Mouse (Mus musculus): ENCODE measurements at regions not wholly inside any gene's neighbourhood (a gene's known extent, or its start where the extent isn't known, plus 50 kb on each side); places are given as distances from the start of the nearest gene placed in this dataset.
"Not testable (repeated sequence)": the region's sequence is repeated elsewhere in the genome, so short reads cannot be mapped to it uniquely, and the experiment has no call there.

DNA sequence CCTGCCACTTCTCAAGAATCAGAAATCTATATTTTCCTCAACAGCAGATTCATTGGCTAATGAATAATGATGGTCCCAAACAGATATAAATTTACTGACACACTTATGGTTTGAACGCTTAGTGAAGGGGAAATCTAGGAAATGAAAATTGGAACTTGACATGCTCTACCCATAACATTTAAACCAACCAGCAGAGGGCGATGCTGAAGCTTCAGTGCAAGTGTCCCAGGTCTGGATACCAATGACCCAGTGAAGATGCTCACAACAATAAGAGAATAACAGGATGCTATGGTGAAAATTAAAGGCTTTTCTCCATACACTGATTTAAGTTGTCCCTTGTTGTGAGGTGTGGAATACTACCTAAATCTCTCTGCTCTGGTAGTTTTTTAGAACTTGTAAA lies 236.0 kb upstream of the Rorb start:
- DNase-seq (ENCODE audit: low spot score) = peak; percentile 73

DNA sequence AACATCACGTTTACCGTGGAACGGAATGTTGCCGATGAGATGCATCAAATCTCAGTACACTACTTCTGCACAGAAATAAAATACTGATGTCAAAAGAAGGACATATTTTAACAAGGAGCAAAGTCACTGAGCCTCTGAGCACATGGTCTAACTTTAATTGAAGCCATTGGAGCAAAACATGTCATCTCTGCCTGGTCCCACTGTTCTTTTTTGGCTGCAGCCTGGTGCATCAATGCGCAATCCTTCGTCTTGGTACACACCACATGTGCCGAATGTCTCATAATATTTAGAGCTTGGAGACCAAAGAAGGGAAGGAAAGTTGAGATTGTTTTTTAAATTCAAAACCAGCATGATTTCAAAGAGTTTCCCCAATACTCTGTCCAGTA lies 233.4 kb upstream of the Rorb start:
- DNase-seq (ENCODE audit: low spot score) = no peak

DNA sequence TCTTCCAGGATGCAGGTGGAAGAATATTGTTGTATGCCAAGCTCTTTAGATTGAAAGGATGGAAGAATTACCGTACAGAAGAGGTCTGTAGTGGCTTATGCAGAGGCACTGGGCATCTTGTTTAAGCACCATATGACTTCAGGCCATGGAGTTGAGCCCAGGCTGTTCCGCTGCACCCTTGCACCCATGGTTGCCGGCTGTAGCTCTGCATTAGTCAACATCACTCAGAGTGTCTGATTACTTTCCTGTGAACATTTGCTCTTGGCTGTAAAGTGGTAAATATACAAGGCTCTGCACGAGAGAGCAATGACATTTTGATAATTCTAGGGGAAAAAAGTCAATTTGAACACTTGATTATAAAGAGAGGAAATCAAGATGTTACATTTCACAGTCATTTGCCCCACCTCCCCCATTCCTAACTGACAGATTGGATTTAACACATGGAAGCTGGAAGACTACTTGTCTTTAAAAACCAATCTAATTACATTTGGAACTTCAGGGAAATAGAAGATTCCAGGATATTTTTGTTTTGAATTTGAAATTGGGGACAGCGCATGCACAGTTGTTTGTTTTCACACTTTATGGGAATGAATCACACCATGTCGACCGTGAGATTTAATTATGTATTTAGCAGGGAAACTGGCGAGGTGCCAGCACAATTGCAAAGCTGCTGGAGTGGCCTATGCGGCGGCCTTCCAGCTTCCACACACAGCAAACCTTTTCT lies 232.9 kb upstream of the Rorb start:
- peak; percentile 88 for DNase-seq (ENCODE audit: low spot score)

DNA sequence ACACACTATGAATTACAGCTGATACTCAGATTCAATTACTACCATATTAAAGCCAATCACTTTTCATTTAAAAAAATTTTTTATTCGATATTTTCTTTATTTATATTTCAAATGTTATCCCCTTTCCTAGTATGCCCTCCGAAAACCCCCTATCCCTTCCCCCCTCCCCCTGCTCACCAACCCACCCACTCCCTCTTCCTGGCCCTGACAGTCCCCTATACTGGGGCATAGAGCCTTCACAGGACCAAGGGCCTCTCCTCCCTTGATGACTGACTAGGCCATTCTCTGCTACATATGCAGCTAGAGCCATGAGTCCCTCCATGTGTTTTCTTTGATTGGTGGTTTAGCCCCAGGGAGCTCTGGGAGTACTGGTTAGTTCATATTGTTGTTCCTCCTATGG lies 196.1 kb upstream of the Rorb start:
- not testable (repeated sequence) for DNase-seq (ENCODE audit: low spot score)

DNA sequence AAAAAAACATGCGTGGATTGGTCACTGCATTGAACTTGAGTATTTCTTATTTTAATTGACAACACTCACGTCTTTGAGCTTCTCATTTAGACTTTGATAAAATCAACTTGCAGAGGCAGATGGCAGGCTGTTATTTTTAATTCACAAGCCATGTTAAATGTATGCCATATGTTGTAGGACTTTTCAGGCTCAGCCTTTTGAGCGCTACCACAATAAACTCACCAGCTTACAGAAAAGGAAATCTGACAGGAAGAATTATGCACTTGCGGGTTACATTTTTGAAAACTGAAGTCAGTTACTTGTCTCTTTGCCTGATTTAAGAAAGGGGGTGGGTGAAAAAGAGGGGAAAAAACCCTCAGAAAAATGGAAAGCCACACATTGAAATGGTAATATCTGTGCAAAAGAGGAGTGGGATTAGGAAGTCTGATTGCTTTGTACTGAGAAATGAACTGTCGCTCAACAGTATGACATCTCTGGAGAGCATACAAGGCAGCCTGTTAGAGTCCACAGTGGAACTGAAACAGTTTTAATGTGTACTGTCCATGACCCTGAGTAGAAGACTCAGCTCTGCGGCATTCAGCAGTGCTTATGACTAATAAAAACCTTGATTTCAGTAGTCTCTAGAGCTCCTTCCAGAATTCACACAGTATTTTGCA lies 195.6 kb upstream of the Rorb start:
- no peak for DNase-seq (ENCODE audit: low spot score)

DNA sequence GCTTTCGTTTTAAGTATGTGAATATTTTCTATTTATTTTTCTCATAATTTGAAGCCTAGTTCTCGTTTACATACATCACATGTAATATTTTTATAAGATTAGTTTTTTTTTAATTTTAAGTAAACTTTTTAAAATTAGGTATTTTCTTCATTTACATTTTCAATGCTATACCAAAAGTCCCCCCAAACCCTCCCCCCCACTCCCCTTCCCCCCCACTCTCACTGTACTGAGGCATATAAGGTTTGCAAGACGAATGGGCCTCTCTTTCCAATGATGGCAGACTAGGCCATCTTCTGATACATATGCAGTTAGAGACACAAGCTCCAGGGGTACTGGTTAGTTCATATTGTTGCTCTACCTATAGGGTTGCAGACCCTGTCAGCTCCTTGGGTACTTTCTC lies 174.9 kb upstream of the Rorb start:
- DNase-seq (ENCODE audit: low spot score) = not testable (repeated sequence)

DNA sequence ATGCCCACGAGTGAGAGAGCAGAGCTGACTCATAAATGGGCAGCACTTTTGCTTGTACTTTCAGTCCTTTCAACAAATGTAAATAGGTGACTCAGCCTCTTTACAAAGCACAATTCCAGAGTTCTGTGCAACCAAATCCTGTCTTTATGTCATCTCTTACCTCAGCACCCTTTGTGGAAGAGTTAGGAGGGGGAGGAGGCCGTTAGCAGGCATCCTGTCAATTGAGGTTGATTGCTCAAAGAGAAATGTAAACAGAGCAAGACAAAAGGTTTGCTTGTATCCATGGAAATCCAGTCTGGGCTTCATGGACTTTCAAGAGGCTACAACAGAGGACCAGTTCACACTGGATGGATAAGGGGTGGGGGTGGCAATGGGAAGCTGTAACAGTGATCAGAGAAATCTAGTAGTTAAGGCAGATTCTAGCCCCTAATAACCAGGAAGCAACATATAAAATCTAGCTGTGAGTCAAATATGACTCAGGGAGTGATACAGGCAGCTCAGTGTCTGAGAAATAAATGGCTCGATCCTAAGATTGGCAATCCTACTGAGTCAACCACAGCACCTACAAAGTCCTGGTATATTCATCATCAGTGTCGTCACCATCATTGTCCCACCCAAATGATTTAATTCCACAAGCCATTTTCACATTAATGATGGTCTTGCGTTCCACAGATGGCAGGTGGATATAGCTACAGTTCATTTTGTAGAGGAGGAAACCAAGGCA lies 136.0 kb upstream of the Rorb start:
- peak; percentile 70 for DNase-seq (ENCODE audit: low spot score)

DNA sequence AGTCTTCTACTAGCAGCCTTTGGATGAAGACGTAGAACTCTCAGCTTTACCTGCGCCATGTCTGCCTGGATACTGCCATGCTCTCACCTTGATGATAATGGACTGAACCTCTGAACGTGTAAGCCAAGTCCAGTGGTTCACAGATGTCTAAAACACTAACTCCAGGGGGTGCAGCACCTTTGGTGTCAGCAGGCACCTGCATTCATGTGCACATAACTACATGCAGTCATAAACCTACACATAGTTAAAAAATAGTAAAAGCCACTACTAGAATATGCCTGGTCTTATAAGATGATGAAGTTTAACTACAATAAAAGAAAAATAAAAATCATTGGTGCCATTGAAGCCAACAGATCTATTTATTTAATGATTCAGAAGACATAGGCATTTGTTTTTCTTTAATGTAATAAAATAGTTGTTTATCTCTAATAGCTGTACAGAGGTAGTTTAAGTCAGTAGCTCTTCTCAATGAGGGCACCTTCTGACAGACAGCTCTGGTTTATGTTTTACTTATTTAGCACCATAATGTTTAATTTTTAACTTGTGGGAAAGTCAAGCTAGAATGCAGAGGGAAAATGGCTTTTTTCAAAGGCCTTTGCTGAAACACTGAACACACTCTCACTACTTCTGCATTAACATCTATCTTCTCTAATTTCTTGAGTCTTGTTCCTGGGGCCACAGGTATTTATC lies 118.5 kb upstream of the Rorb start:
- no peak for DNase-seq (ENCODE audit: low spot score)

DNA sequence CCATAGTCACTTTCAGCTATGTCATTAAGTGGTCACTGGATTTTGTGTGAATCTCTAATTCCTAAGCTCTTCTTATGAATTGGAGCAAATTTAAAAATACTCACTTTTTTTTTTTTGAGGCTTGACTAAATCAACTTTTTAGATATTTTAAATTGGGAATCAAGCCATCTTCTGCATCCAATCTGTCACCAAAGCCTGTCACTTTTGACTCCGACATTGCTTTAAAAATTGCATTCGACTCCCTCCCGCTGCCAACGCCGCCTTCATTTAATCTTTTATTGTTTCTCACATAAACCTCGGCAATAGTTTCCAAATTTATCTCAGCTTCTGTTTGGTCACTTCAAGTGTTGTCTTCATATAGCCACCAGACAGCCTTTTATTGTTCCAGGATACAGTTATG lies 109.8 kb upstream of the Rorb start:
- no peak for DNase-seq (ENCODE audit: low spot score)

DNA sequence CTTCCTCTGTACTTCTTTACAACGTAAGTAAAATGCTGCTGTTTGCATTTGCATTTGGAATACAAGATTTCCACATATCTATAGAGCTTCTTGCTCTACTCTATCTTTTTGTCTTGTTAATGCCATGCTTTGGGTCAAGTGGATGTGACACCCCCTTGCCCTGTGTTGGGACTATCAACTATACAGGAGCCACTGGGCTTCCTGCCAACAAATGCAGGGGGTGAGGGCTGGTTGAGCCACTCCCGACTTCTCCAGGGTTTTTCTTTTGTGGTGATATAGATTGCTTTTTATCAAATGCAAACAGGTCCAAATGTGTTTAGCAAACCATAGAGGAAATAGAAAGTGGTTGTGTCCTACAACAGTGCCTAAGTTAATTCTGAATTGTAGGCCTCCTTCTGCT lies 108.4 kb upstream of the Rorb start:
- no peak for DNase-seq (ENCODE audit: low spot score)

DNA sequence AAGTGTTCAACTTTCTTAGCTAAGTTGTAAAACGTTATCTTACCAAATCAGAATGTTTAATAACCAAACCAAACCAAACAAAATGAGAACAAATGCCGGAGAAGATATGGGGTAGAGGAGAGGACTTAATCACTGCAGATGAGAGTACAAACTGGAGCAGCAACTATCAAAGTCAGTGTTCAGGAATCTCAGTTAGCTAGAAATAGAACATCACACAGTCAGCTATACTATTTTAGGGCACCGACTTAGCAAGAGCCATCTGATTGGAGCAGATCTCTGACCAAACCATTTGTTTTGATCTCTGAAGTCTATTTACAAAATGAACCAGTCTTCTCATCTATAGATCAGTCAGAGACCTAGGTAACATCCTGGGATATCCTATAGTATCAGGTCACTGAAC lies 107.7 kb upstream of the Rorb start:
- no peak for DNase-seq (ENCODE audit: low spot score)

DNA sequence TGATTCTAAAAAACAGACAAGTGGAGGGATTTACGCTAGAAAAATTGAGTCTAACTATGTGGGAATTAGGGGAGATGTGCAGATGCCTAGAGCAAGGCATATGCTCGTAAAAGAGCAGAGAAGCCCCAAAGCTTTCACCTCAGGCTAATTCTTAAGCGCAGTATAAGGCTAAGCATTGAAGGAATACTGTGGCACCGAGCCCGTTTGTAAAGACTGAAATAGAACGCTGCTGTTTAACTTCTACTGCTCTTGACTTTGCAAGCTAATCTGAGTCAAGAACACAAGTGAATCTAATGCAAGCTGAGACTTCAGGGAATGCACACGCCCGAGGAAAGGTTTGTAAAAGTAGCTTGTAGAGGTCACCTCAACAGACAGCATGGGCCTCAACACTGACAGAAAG lies 88.5 kb upstream of the Rorb start:
- no peak for DNase-seq (ENCODE audit: low spot score)

DNA sequence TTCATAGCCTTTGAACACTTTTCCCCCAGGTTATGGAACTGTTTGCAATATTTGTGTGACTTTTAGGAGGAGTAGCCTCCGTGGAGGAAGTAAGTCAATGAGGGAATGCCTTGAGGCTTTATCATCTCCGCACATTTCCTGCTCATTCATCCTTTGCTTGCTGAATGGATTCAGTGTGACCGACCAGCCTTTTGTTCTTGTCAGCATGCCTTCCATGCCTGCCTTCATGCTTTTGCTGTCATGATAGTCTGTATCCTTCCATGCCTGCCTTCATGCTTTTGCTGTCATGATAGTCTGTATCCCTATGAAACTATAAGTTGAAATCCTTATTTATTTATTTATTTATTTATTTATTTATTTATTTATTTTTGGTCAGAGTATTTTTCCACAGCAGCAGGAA lies 87.8 kb upstream of the Rorb start:
- DNase-seq (ENCODE audit: low spot score) = no peak

DNA sequence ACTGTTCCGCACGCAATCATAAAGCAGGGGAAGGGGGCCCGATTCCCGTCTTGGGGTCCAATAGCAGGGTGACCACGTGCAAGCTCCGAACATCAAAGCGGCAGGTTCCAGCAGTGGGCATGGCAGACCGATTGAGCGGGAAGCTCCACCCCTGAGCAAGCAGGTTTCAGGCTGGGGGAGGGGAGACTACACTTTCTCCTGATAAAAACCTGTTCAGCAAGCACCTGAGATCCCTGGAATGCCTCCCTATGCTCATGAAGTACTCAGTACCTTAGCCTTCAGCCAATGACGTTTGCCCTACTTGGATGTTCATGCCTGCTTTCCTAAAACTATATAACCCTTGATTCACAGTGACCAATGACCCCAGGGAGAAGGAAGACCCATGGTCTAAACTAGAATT lies 83.7 kb upstream of the Rorb start:
- no peak for DNase-seq (ENCODE audit: low spot score)

DNA sequence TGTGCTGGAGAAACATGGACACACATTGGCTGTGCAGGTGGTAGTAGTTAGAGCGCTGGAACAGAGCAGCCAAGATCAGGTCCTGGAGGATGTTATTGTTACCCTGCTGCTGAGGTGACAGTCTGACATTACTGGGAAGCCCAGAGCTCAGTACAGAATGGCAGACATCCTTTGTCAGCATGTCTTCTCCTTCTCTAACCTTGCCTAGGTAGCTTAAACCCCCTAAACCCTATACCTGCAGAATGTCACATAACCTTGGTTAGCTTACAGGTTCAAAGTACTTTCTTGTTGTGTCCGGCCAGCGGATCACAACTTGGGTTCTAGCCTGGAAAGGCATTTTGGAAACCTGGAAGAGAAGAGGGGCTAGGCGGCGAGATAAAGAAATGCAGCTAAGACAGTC lies 83.3 kb upstream of the Rorb start:
- no peak for DNase-seq (ENCODE audit: low spot score)

DNA sequence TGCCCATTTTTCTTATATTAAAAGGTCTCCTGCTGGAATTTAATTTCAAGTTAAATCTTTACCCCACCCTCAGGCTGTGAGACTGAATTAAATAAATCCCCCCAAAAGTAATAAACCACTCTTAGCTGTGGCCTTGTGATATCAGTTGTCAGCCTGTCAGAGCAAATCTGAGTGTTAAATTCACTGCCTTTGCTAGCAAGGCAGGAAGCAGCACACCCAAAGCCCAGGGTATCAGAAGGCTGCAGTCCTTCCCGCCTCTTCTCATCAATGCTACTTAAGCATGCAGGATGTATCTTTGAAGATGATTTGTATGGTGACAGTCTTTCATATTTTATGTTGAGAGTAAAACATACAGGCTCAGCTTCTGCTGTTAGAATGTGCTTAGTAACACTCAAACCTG lies 61.8 kb upstream of the Rorb start:
- no peak for DNase-seq (ENCODE audit: low spot score)

DNA sequence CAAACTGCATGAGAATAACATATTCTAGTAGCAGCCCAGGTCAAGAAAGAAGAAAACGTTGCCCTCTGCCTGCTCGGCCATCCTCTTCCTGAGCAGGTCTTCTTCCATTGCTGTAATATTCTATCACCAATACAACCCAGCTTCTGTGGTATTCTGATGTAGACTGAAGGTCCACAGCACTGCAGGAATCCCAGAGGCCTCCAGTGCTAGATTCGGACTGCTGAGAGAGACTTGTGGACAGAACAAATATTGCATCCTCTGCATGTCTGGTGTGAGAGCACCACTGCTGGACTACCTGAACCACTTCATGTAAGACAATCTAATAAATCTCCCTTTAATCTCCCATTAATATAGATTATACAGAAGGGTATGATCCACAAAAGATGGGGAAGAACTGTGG lies 59.8 kb upstream of the Rorb start:
- no peak for DNase-seq (ENCODE audit: low spot score)
